Mouse (Mus musculus): ENCODE measurements at regions not wholly inside any gene's neighbourhood (a gene's known extent, or its start where the extent isn't known, plus 50 kb on each side); places are given as distances from the start of the nearest gene placed in this dataset.

- Histone ChIP-seq H3K4me1 (ENCODE audit: control insufficient read depth, insufficient read depth, low read length) (peaks cover 2% of the 10 kb centered on the region; the same call in 1 of the 2 replicates), H3K4me3 (ENCODE audit: insufficient read depth, low read depth, low read length) (no peak overlapping the region), H3K27ac (replicated peaks; ENCODE audit: insufficient read depth, low read depth, low read length) (no peak overlapping the region), H3K9ac (ENCODE audit: low read depth, low read length) (no peak overlapping the region), H3K36me3 (ENCODE audit: control insufficient read depth, insufficient read depth, low read length) (no peaks in the 10 kb centered on the region), H3K79me2 (ENCODE audit: control insufficient read depth, insufficient read depth, low read length) (no peaks in the 10 kb centered on the region), H3K27me3 (ENCODE audit: control insufficient read depth, insufficient read depth, low read length) (no peaks in the 10 kb centered on the region)
- no peak for TF ChIP-seq CTCF (IDR thresholded peaks at IDR 0.05; ENCODE audit: low read depth, low read length)
- TF ChIP-seq POLR2A (IDR thresholded peaks at IDR 0.05; ENCODE audit: extremely low read depth, insufficient read depth, low read length), result no peak
- no peak for DNase-seq (ENCODE audit: extremely low read depth, low read depth, low spot score)
- WGBS, result 33% methylated on average over 20 of the region's 20 CpGs
Measured at GRCm38 (mm10) chr3:119893165-119893910, 109.1 kb upstream of the Ptbp2 start.

- DNase-seq (ENCODE audit: extremely low read depth, low read depth, low spot score), result no peak
- WGBS, result 94% methylated on average over 9 of the region's 9 CpGs
Measured at GRCm38 (mm10) chr3:119892533-119893164, 108.4 kb upstream of the Ptbp2 start.

GRCm38 (mm10) chr3:119890911-119891310, 106.6 kb upstream of the Ptbp2 start:
- no peak overlapping the region for H3K27ac ChIP-seq (replicated peaks; ENCODE audit: insufficient read depth, low read depth, low read length)
- TF ChIP-seq CTCF (IDR thresholded peaks at IDR 0.05; ENCODE audit: low read depth, low read length) (no peak), POLR2A (IDR thresholded peaks at IDR 0.05; ENCODE audit: extremely low read depth, insufficient read depth, low read length) (no peak)
- no peaks in the 10 kb centered on the region for H3K36me3 ChIP-seq (ENCODE audit: control insufficient read depth, insufficient read depth, low read length)
- no peaks in the 10 kb centered on the region for H3K79me2 ChIP-seq (ENCODE audit: control insufficient read depth, insufficient read depth, low read length)
- H3K27me3 ChIP-seq (ENCODE audit: control insufficient read depth, insufficient read depth, low read length), result no peaks in the 10 kb centered on the region
- no peak overlapping the region for H3K4me3 ChIP-seq (ENCODE audit: insufficient read depth, low read depth, low read length)
- DNase-seq (ENCODE audit: extremely low read depth, low read depth, low spot score), result no peak
- H3K4me1 ChIP-seq (ENCODE audit: control insufficient read depth, insufficient read depth, low read length), result peaks cover 2% of the 10 kb centered on the region; the same call in 1 of the 2 replicates
- WGBS, result 56% methylated on average over 4 of the region's 4 CpGs
- H3K9ac ChIP-seq (ENCODE audit: low read depth, low read length), result no peak overlapping the region

More at GRCm38 (mm10) chr3:119892533-119893164, 108.4 kb upstream of the Ptbp2 start:
- Histone ChIP-seq H3K4me3 (ENCODE audit: insufficient read depth, low read depth, low read length) (no peak overlapping the region), H3K79me2 (ENCODE audit: control insufficient read depth, insufficient read depth, low read length) (no peaks in the 10 kb centered on the region), H3K27me3 (ENCODE audit: control insufficient read depth, insufficient read depth, low read length) (no peaks in the 10 kb centered on the region), H3K36me3 (ENCODE audit: control insufficient read depth, insufficient read depth, low read length) (no peaks in the 10 kb centered on the region), H3K9ac (ENCODE audit: low read depth, low read length) (no peak overlapping the region), H3K27ac (replicated peaks; ENCODE audit: insufficient read depth, low read depth, low read length) (no peak overlapping the region), H3K4me1 (ENCODE audit: control insufficient read depth, insufficient read depth, low read length) (peaks cover 2% of the 10 kb centered on the region; the same call in 1 of the 2 replicates)
- TF ChIP-seq POLR2A (IDR thresholded peaks at IDR 0.05; ENCODE audit: extremely low read depth, insufficient read depth, low read length) (no peak), CTCF (IDR thresholded peaks at IDR 0.05; ENCODE audit: low read depth, low read length) (no peak)

GRCm38 (mm10) chr3:119888487-119888886, 104.2 kb upstream of the Ptbp2 start:
- DNase-seq (ENCODE audit: extremely low read depth, low read depth, low spot score), result no peak
- Histone ChIP-seq H3K27ac (replicated peaks; ENCODE audit: insufficient read depth, low read depth, low read length) (no peak overlapping the region), H3K9ac (ENCODE audit: low read depth, low read length) (no peak overlapping the region), H3K27me3 (ENCODE audit: control insufficient read depth, insufficient read depth, low read length) (no peaks in the 10 kb centered on the region), H3K79me2 (ENCODE audit: control insufficient read depth, insufficient read depth, low read length) (no peaks in the 10 kb centered on the region), H3K4me3 (ENCODE audit: insufficient read depth, low read depth, low read length) (no peak overlapping the region), H3K4me1 (ENCODE audit: control insufficient read depth, insufficient read depth, low read length) (no peaks in the 10 kb centered on the region), H3K36me3 (ENCODE audit: control insufficient read depth, insufficient read depth, low read length) (no peaks in the 10 kb centered on the region)
- no peak for TF ChIP-seq POLR2A (IDR thresholded peaks at IDR 0.05; ENCODE audit: extremely low read depth, insufficient read depth, low read length)
- TF ChIP-seq CTCF (IDR thresholded peaks at IDR 0.05; ENCODE audit: low read depth, low read length), result no peak
- WGBS, result 93% methylated on average over 3 of the region's 3 CpGs

- DNase-seq (ENCODE audit: extremely low read depth, low read depth, low spot score), result no peak
- H3K27ac ChIP-seq (replicated peaks; ENCODE audit: insufficient read depth, low read depth, low read length), result no peak overlapping the region
- no peaks in the 10 kb centered on the region for H3K79me2 ChIP-seq (ENCODE audit: control insufficient read depth, insufficient read depth, low read length)
- H3K36me3 ChIP-seq (ENCODE audit: control insufficient read depth, insufficient read depth, low read length), result no peaks in the 10 kb centered on the region
- H3K4me3 ChIP-seq (ENCODE audit: insufficient read depth, low read depth, low read length), result no peak overlapping the region
- TF ChIP-seq POLR2A (IDR thresholded peaks at IDR 0.05; ENCODE audit: extremely low read depth, insufficient read depth, low read length), result no peak
- TF ChIP-seq CTCF (IDR thresholded peaks at IDR 0.05; ENCODE audit: low read depth, low read length), result no peak
- 89% methylated on average over 5 of the region's 5 CpGs for WGBS
- no peaks in the 10 kb centered on the region for H3K4me1 ChIP-seq (ENCODE audit: control insufficient read depth, insufficient read depth, low read length)
- no peaks in the 10 kb centered on the region for H3K27me3 ChIP-seq (ENCODE audit: control insufficient read depth, insufficient read depth, low read length)
- no peak overlapping the region for H3K9ac ChIP-seq (ENCODE audit: low read depth, low read length)
Measured at GRCm38 (mm10) chr3:119876395-119876794, 92.1 kb upstream of the Ptbp2 start.

- H3K27ac ChIP-seq (replicated peaks; ENCODE audit: insufficient read depth, low read depth, low read length), result no peak overlapping the region
- 93% methylated on average over 1 of the region's 1 CpGs for WGBS
- no peak for TF ChIP-seq POLR2A (IDR thresholded peaks at IDR 0.05; ENCODE audit: extremely low read depth, insufficient read depth, low read length)
- TF ChIP-seq CTCF (IDR thresholded peaks at IDR 0.05; ENCODE audit: low read depth, low read length), result no peak
- H3K4me3 ChIP-seq (ENCODE audit: insufficient read depth, low read depth, low read length), result no peak overlapping the region
- H3K79me2 ChIP-seq (ENCODE audit: control insufficient read depth, insufficient read depth, low read length), result no peaks in the 10 kb centered on the region
- no peak overlapping the region for H3K9ac ChIP-seq (ENCODE audit: low read depth, low read length)
- H3K4me1 ChIP-seq (ENCODE audit: control insufficient read depth, insufficient read depth, low read length), result no peaks in the 10 kb centered on the region
- no peaks in the 10 kb centered on the region for H3K36me3 ChIP-seq (ENCODE audit: control insufficient read depth, insufficient read depth, low read length)
- H3K27me3 ChIP-seq (ENCODE audit: control insufficient read depth, insufficient read depth, low read length), result no peaks in the 10 kb centered on the region
- DNase-seq (ENCODE audit: extremely low read depth, low read depth, low spot score), result no peak
Measured at GRCm38 (mm10) chr3:119875061-119875460, 90.8 kb upstream of the Ptbp2 start.

Data from liver, adult 2 months (tissue).